Mouse (Mus musculus) G1E (cell line): Measurements from ENCODE around the gene Sept4.

ENCODE experiments used
- CTCF ChIP-seq: IDR thresholded peaks from 2 replicates; pipeline ENCODE4 v1.5.1; 2012; ENCODE audit warnings: low read depth, low read length, inconsistent platforms, mixed read lengths
- GATA1 ChIP-seq: IDR thresholded peaks from 2 replicates; pipeline ENCODE4 v1.6.1; 2012; ENCODE audit warnings: borderline replicate concordance, low read length, inconsistent platforms, mixed read lengths
- GATA2 ChIP-seq: IDR thresholded peaks from 2 replicates; pipeline ENCODE4 v1.6.1; 2012; ENCODE audit warnings: low read depth, low read length, inconsistent platforms, borderline replicate concordance
- POLR2AphosphoS5 ChIP-seq: IDR thresholded peaks from 2 replicates; pipeline ENCODE4 v1.6.1; 2012; ENCODE audit warnings: low read depth, low read length, inconsistent platforms; ENCODE audit not compliant: insufficient replicate concordance

DNA sequence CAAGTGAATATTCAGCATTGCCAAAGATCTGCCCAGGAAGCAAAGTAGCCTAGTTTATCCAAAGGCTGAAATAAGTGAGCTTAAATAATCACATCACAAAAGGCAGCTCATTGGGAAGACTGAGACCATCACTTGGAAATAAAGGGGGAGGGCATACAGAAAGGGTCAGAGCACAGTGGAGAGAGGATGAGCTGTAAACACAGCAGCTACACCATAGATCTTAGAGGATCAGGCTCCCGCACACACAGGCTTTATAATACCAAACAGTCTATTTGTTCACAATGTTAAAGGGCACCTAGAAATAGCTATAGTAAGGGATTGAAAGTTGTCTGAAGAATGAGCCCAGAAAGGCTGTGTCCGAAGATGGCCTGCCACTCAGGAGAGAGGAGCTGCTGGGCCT is 70.1 kb downstream of the Sept4 start:
- TF ChIP-seq POLR2AphosphoS5: no peak
- TF ChIP-seq GATA1: no peak
- TF ChIP-seq CTCF: no peak
- TF ChIP-seq GATA2: no peak
